Mouse (Mus musculus): ENCODE measurements around the gene Klhl26.

The Klhl26 gene

GRCm38 (mm10) chr8:70414310-70414946, 62.3 kb downstream of the Klhl26 start:
- no peak for DNase-seq (ENCODE audit: low spot score in 2 of 2)

- DNase-seq (ENCODE audit: low spot score in 2 of 2): no peak
Measured at GRCm38 (mm10) chr8:70410281-70410680, 66.5 kb downstream of the Klhl26 start.

GRCm38 (mm10) chr8:70409455-70409871, 67.3 kb downstream of the Klhl26 start:
- no peak for DNase-seq (ENCODE audit: low spot score in 2 of 2)

GRCm38 (mm10) chr8:70409019-70409418, 67.7 kb downstream of the Klhl26 start:
- DNase-seq (ENCODE audit: low spot score in 2 of 2): no peak

GRCm38 (mm10) chr8:70408301-70408700, 68.5 kb downstream of the Klhl26 start:
- no peak for DNase-seq (ENCODE audit: low spot score in 2 of 2)

GRCm38 (mm10) chr8:70406427-70407069, 70.2 kb downstream of the Klhl26 start:
- no peak for DNase-seq (ENCODE audit: low spot score in 2 of 2)

GRCm38 (mm10) chr8:70405189-70405588, 71.6 kb downstream of the Klhl26 start:
- no peak for DNase-seq (ENCODE audit: low spot score in 2 of 2)

GRCm38 (mm10) chr8:70404212-70404611, 72.6 kb downstream of the Klhl26 start:
- DNase-seq (ENCODE audit: low spot score in 2 of 2): no peak

Data from frontal cortex, postnatal 14 days (tissue).